Mouse (Mus musculus) heart, embryonic 13.5 days (tissue): ENCODE results near the gene Lipe. TPM values are rescaled to one million over a fixed set of nuclear protein-coding genes. Genes with fewer than 3 reads are reported as not detected.

ENCODE experiments used
- ATAC-seq: fragments of 200-750 bp; cut with Nextera tagmentation; 2 replicates; pipeline ENCODE4 v1.8.0; 2017; ENCODE audit warnings: moderate TSS enrichment; ENCODE audit not compliant: insufficient number of reproducible peaks, low FRiP score, low TSS enrichment; ENCODE audit errors: extremely low read depth
- H3K27ac ChIP-seq: fragments of 300-500 bp; sonication (generic); replicated peaks from 2 replicates; pipeline ENCODE4 v1.5.1; 2015; ENCODE audit warnings: moderate library complexity, mild to moderate bottlenecking, inconsistent platforms
- H3K27me3 ChIP-seq: fragments of 300-500 bp; sonication (generic); replicated peaks from 2 replicates; pipeline ENCODE4 v1.6.1; 2015; ENCODE audit warnings: mild to moderate bottlenecking, inconsistent platforms
- H3K36me3 ChIP-seq: fragments of 300-500 bp; sonication (generic); 2 replicates; pipeline ENCODE4 v1.6.1; 2015; ENCODE audit warnings: mild to moderate bottlenecking, inconsistent platforms
- H3K4me1 ChIP-seq: fragments of 300-500 bp; sonication (generic); 2 replicates; pipeline ENCODE4 v1.6.1; 2015; ENCODE audit warnings: inconsistent platforms
- H3K4me2 ChIP-seq: fragments of 300-500 bp; sonication (generic); 2 replicates; pipeline ENCODE4 v1.6.1; 2015; ENCODE audit warnings: inconsistent platforms, mild to moderate bottlenecking, moderate library complexity
- H3K4me3 ChIP-seq: fragments of 300-500 bp; sonication (generic); 2 replicates; pipeline ENCODE4 v1.5.1; 2015; ENCODE audit warnings: moderate library complexity, mild to moderate bottlenecking, inconsistent platforms
- H3K9ac ChIP-seq: fragments of 300-500 bp; sonication (generic); 2 replicates; pipeline ENCODE4 v1.6.1; 2015; ENCODE audit warnings: inconsistent platforms, mild to moderate bottlenecking, moderate library complexity
- H3K9me3 ChIP-seq: fragments of 300-500 bp; sonication (generic); 2 replicates; pipeline ENCODE4 v1.6.1; 2016; ENCODE audit warnings: inconsistent platforms
- whole genome bisulfite sequencing: fragments of 180-500 bp; shearing (Covaris S2); methylation state at CpG from one replicate; pipeline ENCODE4 v1.1.7; 2015; ENCODE audit warnings: mixed read lengths; 5-methylcytosine and 5-hydroxymethylcytosine counted together
- polyA plus RNA-seq: library from polyadenylated mRNA; unstranded; fragments of >200 nt; fragmentation: Nextera tagmentation; extraction: Ambion mirVana; gene quantifications from 2 replicates; pipeline ENCODE4 v1.2.1, GENCODE M21; 2015

Gene Lipe
- polyA plus RNA-seq, 1 experiment from 2014 or later: 6.9 TPM

DNA sequence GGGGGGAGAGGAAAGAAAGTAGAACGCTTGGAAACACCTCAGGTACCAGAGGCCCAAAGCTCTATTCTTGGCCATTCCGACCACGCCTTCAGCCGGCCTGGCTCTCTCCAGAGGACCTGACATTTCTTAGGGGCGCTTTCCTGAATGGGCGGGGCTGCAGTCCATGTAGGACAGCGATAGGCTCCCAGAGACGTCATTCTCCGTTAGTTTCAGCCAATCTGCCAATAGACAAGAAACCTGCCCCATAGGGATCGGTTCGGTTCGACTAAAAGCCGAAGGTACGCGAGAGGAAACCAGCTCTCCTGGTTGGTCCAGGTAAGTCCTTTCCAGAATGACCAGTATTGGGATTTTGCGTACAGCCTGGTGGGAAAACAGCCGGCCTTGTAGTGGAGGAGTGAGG, 22.0 kb downstream of the Lipe start:
- Histone ChIP-seq H3K4me1 (peaks cover 30% of the 10 kb centered on the region), H3K36me3 (peaks cover 4% of the 10 kb centered on the region; the same call in 1 of the 2 replicates), H3K27me3 (no peaks in the 10 kb centered on the region; the same call in 1 of the 2 replicates), H3K4me3 (peak overlapping the region; percentile 49), H3K27ac (peak overlapping the region; percentile 16; the same call in 1 of the 2 replicates), H3K9ac (peak overlapping the region; percentile 68), H3K4me2 (peak overlapping the region; percentile 68), H3K9me3 (no peaks in the 10 kb centered on the region)
- 2% methylated on average over 17 of the region's 17 CpGs for WGBS
- ATAC-seq: peak; percentile 53; the same call in 1 of the 2 replicates

DNA sequence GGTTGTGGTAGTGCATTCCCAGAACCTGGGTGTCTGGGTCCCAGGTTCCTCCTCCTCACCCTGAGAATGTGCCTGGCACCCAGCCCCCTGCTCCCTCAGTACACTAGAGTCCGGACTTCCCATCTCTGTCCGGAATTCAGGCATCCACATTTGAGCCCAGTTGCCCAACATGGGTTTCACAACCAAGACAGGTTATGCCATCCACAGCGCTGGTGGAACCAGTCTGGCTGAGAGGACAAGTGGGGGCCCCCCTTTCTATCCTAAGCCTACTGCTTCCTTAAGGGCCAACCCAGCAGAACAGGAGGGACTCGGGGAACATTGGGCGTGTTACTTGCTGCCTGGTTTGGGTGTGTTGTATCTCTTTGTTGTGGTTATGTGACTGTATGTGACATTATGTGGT, 26.1 kb downstream of the Lipe start:
- Histone ChIP-seq H3K4me2 (no peak overlapping the region), H3K9me3 (no peaks in the 10 kb centered on the region), H3K27ac (no peak overlapping the region), H3K27me3 (peaks cover 35% of the 10 kb centered on the region), H3K36me3 (no peaks in the 10 kb centered on the region), H3K9ac (no peak overlapping the region), H3K4me1 (peaks cover 18% of the 10 kb centered on the region), H3K4me3 (no peak overlapping the region)
- 82% methylated on average over 5 of the region's 5 CpGs for WGBS
- ATAC-seq: no peak

DNA sequence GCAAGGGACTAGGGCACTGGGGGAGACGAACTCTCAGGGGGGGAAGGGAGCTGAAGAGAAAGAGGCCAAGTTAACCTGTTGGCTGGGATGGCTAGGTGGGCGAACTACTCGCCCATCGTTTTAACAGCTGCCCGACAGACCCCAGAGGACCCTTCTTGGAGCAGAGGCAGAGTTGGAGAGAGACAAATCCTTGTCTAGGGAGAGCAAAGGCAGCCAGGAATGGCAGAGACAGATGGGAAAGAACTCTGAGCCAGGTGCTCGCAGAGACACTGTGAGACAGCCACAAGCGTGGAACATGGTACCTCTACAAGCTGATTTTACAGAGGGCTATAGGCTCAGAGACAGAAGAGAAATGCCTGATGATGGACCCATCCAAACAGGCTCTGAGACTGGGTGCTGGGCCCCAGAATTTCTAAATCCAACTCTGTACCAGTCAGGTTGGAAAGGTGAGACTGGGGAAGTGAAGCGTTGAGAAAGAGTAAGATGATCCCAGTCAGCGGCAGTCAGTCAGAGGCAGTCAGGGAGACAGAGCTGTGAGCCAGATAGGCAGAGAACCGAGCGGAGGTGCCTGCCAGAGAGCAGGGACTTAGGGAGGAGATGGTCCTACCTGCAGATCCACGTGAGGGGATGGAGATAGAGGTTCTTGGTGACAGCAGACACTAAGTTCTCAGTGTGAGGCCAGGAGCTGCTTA, 29.3 kb downstream of the Lipe start, which contains the start of gene Cnfn:
TSS of gene Cnfn (minus strand) at position 667 of the 692 bp plus-strand sequence.
- Histone ChIP-seq H3K4me2 (no peak within 1 kb of the TSS), H3K27ac (no peak within 1 kb of the TSS), H3K9me3 (no peaks in the 10 kb centered on the region), H3K27me3 (peaks cover 63% of the 10 kb centered on the region), H3K4me3 (no peak within 1 kb of the TSS), H3K36me3 (peaks cover 5% of the 10 kb centered on the region), H3K4me1 (peaks cover 9% of the 10 kb centered on the region; the same call in 1 of the 2 replicates), H3K9ac (no peak within 1 kb of the TSS)
- 43% methylated on average over 12 of the region's 12 CpGs for WGBS
- ATAC-seq: no peak

DNA sequence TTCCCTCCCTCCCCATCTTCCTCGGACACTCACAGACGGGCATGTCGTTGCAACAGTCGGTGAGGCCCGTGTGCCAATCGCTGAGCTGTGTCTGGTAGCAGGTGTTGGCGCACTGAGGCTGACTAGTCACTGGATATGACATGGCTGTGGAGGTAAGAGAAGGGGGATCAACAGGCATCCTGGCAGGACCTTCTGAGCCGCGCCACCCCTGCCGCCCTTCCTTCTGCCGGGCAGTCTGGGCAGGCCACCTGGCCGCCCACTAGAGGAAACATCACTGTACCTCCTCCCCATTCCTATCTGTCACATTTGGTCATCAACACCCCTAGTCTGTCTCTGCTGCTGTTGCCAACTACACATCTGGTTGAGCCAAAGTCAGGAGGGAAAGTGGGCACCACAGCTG, 30.2 kb downstream of the Lipe start:
- H3K9me3 ChIP-seq: no peaks in the 10 kb centered on the region
- H3K4me1 ChIP-seq: peaks cover 9% of the 10 kb centered on the region; the same call in 1 of the 2 replicates
- WGBS: 21% methylated on average over 12 of the region's 12 CpGs
- no peak overlapping the region for H3K27ac ChIP-seq
- 0 out of 2 replicates have a peak overlapping the region, but pooled peaks have one; percentile 49 for H3K4me2 ChIP-seq
- H3K36me3 ChIP-seq: peaks cover 14% of the 10 kb centered on the region
- no peak for ATAC-seq
- no peak overlapping the region for H3K4me3 ChIP-seq
- H3K9ac ChIP-seq: no peak overlapping the region
- H3K27me3 ChIP-seq: peaks cover 63% of the 10 kb centered on the region

DNA sequence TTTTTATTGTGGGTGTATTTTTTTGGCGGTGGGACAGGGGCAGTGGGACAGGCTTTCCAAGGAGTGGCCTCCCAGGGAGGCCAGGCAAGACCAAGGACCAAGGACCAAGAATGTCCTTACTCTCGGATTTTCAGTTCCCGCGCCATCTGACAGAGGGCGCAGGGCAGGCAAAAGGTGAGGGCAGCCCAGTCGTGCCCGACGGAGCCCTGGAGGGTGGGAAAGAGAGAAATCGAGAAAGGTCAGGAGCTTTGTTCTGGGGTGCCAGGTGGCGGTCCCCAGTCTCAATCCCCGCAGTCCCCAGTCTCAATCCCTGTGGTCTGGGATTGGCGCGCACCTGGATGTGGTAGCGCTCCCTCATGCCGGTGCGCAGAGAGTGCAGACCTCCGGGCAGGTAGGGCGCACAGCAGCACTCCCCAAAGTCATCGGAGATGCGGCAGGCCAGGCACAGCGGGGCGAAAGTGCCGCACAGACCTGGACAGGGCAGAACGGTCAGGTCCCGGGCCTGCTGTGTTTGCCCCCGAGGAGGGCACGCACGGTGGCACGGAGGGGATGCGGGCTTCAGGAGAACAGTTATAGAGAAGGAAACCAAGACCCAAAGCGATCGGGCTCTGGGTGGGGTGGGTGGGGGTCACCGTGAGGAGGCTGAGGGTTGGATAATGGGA, 30.7 kb downstream of the Lipe start:
- ATAC-seq: no peak
- H3K27me3 ChIP-seq: peaks cover 63% of the 10 kb centered on the region
- peak overlapping the region; percentile 24 for H3K4me3 ChIP-seq
- H3K9me3 ChIP-seq: no peaks in the 10 kb centered on the region
- peaks cover 20% of the 10 kb centered on the region for H3K36me3 ChIP-seq
- peak overlapping the region; percentile 49 for H3K4me2 ChIP-seq
- peaks cover 9% of the 10 kb centered on the region; the same call in 1 of the 2 replicates for H3K4me1 ChIP-seq
- 3% methylated on average over 33 of the region's 33 CpGs for WGBS
- H3K27ac ChIP-seq: no peak overlapping the region
- H3K9ac ChIP-seq: peak overlapping the region; percentile 33

DNA sequence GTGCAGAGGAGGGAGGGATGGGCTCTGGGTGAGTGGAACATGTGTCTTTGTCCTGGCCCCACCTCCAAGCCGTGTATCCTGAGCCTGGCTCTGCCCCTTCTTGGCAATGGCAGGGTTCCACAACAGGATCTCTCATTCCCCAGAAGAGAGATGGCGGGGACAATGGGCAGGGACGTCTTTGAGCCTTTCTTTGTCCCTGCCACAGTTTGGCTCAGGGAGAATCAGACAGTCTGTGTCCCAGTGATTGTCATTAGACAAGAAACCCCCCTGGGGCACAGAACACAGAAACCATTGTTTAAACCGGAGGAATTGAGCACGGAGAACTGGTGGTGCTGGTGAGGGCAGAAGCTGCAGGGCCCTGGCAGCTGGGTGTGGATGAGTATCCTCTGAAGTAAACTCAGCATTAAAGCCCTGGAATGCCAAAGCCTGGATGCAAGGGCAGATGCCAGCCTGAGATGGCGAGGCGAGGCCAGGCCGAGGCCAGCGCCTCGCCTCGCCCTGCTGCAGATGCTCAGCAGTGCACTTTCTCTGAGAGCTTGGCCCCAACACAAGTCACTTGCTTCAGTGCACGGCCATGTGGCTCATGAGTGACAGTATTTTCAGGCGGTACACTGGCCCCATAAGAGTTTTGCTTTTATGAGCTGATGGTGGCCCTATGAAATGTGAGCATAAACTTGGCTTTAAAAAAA, 32.4 kb downstream of the Lipe start:
- peaks cover 31% of the 10 kb centered on the region for H3K36me3 ChIP-seq
- no peaks in the 10 kb centered on the region for H3K9me3 ChIP-seq
- H3K4me1 ChIP-seq: peaks cover 9% of the 10 kb centered on the region; the same call in 1 of the 2 replicates
- H3K4me3 ChIP-seq: no peak overlapping the region
- ATAC-seq: no peak
- H3K9ac ChIP-seq: no peak overlapping the region
- H3K27ac ChIP-seq: no peak overlapping the region
- H3K4me2 ChIP-seq: no peak overlapping the region
- H3K27me3 ChIP-seq: peaks cover 63% of the 10 kb centered on the region
- WGBS: 48% methylated on average over 13 of the region's 13 CpGs

DNA sequence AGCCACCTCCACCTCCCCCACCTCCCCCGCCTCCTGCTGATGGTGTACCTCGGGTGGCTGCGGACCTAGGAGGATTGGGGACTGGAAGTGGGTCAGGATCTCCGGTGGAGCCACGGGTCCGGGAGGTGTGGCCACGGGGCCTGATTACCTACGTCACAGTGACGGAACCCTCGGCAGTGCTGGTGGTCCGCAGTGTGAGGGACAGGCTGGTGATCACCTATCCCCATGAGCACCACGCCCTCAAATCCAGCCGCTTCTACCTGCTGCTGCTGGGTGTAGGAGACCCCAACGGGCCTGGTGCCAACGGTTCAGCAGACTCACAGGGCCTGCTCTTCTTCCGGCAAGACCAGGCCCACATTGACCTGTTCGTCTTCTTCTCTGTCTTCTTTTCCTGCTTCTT, 34.9 kb downstream of the Lipe start:
- H3K9me3 ChIP-seq: no peaks in the 10 kb centered on the region
- peaks cover 55% of the 10 kb centered on the region for H3K36me3 ChIP-seq
- WGBS: 89% methylated on average over 17 of the region's 17 CpGs
- H3K4me1 ChIP-seq: peaks cover 13% of the 10 kb centered on the region
- no peak for ATAC-seq
- H3K9ac ChIP-seq: no peak overlapping the region
- H3K27ac ChIP-seq: no peak overlapping the region
- no peak overlapping the region for H3K4me3 ChIP-seq
- peaks cover 39% of the 10 kb centered on the region for H3K27me3 ChIP-seq
- H3K4me2 ChIP-seq: no peak overlapping the region

DNA sequence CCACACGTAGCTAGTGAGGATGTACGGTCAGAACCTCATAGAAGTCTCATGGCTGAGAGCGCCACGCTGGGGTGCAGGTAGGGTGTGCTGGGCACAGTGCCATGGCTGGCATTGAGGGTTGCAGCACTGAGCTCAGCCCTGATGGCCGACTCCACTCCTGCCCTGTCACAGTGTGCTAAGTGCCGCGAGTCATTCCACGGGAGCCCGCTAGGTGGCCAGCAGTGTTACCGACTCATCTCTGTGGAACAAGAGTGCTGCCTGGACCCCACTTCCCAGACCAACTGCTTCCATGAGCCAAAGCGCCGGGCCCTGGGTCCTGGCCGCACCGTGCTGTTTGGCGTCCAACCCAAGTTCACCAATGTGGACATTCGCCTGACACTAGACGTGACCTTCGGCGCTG, 35.4 kb downstream of the Lipe start:
- peaks cover 34% of the 10 kb centered on the region for H3K27me3 ChIP-seq
- peaks cover 58% of the 10 kb centered on the region for H3K36me3 ChIP-seq
- H3K9me3 ChIP-seq: no peaks in the 10 kb centered on the region
- 81% methylated on average over 19 of the region's 19 CpGs for WGBS
- no peak overlapping the region for H3K4me2 ChIP-seq
- peaks cover 18% of the 10 kb centered on the region for H3K4me1 ChIP-seq
- no peak for ATAC-seq
- no peak overlapping the region for H3K27ac ChIP-seq
- H3K4me3 ChIP-seq: no peak overlapping the region
- H3K9ac ChIP-seq: no peak overlapping the region

DNA sequence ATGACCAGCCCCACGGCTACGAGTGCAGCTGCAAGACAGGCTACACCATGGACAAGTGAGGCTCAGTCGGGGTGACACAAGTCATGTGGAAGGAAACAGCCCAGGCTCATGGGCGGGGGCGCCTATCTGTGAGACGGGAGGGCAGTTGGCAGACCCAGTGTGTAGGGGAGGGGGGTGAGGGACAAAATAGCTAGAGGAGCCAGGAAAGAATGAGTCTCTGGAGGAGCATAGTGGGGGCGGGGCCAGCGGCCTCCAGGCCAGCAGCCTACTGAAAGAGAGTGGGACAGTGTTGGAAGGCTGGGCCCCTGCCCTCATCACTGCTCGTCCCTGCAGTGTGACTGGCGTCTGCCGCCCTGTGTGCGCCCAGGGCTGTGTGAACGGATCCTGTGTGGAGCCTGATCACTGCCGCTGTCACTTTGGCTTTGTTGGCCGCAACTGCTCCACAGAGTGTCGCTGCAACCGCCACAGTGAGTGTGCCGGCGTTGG, 39.7 kb downstream of the Lipe start:
- Histone ChIP-seq H3K9me3 (no peaks in the 10 kb centered on the region), H3K27ac (peak overlapping the region; percentile 48; the same call in 1 of the 2 replicates), H3K4me2 (peak overlapping the region; percentile 22; the same call in 1 of the 2 replicates), H3K36me3 (peaks cover 82% of the 10 kb centered on the region), H3K4me1 (peaks cover 10% of the 10 kb centered on the region), H3K4me3 (no peak overlapping the region), H3K27me3 (no peaks in the 10 kb centered on the region), H3K9ac (peak overlapping the region; percentile 33)
- ATAC-seq: peak; percentile 26; the same call in 1 of the 2 replicates
- 74% methylated on average over 19 of the region's 19 CpGs for WGBS

DNA sequence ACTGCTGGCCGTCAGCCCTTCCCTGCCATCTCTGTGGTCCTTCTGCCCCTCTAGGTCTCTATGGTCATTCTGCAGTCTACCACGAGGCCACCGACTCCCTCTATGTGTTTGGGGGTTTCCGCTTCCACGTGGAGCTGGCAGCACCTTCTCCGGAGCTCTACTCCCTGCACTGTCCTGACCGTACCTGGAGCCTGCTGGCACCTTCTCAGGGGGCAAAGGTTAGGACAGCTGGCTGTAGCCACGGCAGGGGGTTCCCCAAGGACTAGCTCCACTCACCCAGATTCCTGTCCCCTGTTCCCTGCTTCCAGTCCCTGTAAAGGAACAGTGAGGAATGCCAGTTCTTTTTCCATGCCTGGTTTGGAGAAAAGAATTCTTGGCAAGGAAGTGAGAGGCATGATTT, 49.6 kb downstream of the Lipe start:
- no peaks in the 10 kb centered on the region for H3K4me1 ChIP-seq
- no peaks in the 10 kb centered on the region for H3K27me3 ChIP-seq
- no peak overlapping the region for H3K9ac ChIP-seq
- peaks cover 84% of the 10 kb centered on the region for H3K36me3 ChIP-seq
- no peak for ATAC-seq
- H3K9me3 ChIP-seq: peaks cover 9% of the 10 kb centered on the region; the same call in 1 of the 2 replicates
- no peak overlapping the region for H3K27ac ChIP-seq
- WGBS: 73% methylated on average over 8 of the region's 8 CpGs
- H3K4me3 ChIP-seq: no peak overlapping the region
- H3K4me2 ChIP-seq: no peak overlapping the region
